Mouse (Mus musculus): Measurements from ENCODE around the gene Ccndbp1. TPM values are rescaled to one million over a fixed set of nuclear protein-coding genes. Genes with fewer than 3 reads are reported as not detected.
"Not testable (repeated sequence)": the region's sequence is repeated elsewhere in the genome, so short reads cannot be mapped to it uniquely, and the experiment has no call there.

The Ccndbp1 gene
- total and polyA plus RNA-seq, 2 experiments from 2014 or later, result 63.3 to 85.0 TPM

GRCm38 (mm10) chr2:121015507-121015906 is 7.3 kb downstream of the Ccndbp1 start:
- WGBS, result 84% methylated on average over 2 of the region's 2 CpGs

DNA sequence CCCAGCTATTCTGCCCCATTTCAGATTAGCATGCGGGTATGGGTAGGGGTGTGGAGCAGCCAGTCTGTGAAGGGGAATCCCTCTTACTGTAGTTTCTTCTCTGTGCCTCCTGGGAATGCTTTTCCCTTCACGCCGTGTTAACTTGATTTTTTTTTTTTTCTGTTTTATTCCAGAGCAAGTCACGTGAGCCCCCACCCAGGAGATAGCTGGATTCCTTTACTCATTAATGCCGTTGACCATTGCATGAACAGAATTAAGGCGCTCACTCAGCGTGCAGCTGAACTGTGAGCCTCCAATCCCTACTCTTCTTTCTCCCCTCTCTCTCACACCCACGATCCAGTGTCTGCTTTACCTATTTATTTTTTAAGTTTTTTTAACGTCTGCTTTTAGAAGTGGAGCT is 8.0 kb downstream of the Ccndbp1 start:
- Histone ChIP-seq H3K4me2 (ENCODE audit: low read depth) (no peak overlapping the region), H3K4me3 (ENCODE audit: low read depth, low read length) (no peak overlapping the region), H3K4me1 (ENCODE audit: insufficient read depth) (no peaks in the 10 kb centered on the region), H3K36me3 (ENCODE audit: insufficient read depth) (peaks cover 47% of the 10 kb centered on the region), H3K9me3 (ENCODE audit: low read length) (no peaks in the 10 kb centered on the region), H3K9ac (no peak overlapping the region), H3K27me3 (ENCODE audit: insufficient read depth, low read length) (no peaks in the 10 kb centered on the region), H3K27ac (ENCODE audit: low read depth, low read length) (no peak overlapping the region)
- DNase-seq (no peak), ATAC-seq (no peak)
- TF ChIP-seq CTCF (IDR thresholded peaks at IDR 0.05; ENCODE audit: low read depth), result no peak
- 86% methylated on average over 9 of the region's 9 CpGs for WGBS

More at GRCm38 (mm10) chr2:121015507-121015906, 7.3 kb downstream of the Ccndbp1 start:
- peaks cover 51% of the 10 kb centered on the region for H3K36me3 ChIP-seq (ENCODE audit: insufficient read depth)
- no peak for ATAC-seq
- no peaks in the 10 kb centered on the region for H3K4me1 ChIP-seq (ENCODE audit: insufficient read depth)
- no peak overlapping the region for H3K4me3 ChIP-seq (ENCODE audit: low read depth, low read length)
- no peak for DNase-seq
- H3K27ac ChIP-seq (ENCODE audit: low read depth, low read length), result no peak overlapping the region
- no peaks in the 10 kb centered on the region for H3K9me3 ChIP-seq (ENCODE audit: low read length)
- no peak overlapping the region for H3K9ac ChIP-seq
- TF ChIP-seq CTCF (IDR thresholded peaks at IDR 0.05; ENCODE audit: low read depth), result no peak
- H3K4me2 ChIP-seq (ENCODE audit: low read depth), result no peak overlapping the region
- no peaks in the 10 kb centered on the region for H3K27me3 ChIP-seq (ENCODE audit: insufficient read depth, low read length)

DNA sequence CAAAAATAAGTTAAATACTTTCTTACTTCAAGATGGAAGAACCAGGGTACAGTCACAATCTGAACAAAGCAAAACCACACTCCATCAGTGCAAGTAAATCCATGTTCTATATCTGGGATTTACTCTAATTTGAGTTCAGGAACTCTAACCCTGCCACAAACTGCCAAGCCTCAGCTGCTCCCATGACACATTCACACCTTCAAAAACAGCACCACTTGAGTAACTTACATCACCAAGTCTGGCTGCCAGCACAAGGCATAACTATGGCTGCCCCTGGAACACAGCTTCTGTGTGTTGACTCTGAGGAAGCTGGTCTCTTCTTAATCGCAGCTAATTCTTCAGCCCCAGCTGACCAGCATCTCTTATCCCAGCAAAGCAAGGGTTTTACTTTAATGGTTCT is 8.9 kb downstream of the Ccndbp1 start:
- Histone ChIP-seq H3K9ac (no peak overlapping the region), H3K4me1 (ENCODE audit: insufficient read depth) (no peaks in the 10 kb centered on the region), H3K36me3 (ENCODE audit: insufficient read depth) (peaks cover 38% of the 10 kb centered on the region), H3K4me2 (ENCODE audit: low read depth) (no peak overlapping the region), H3K27ac (ENCODE audit: low read depth, low read length) (no peak overlapping the region), H3K27me3 (ENCODE audit: insufficient read depth, low read length) (no peaks in the 10 kb centered on the region), H3K4me3 (ENCODE audit: low read depth, low read length) (no peak overlapping the region), H3K9me3 (ENCODE audit: low read length) (no peaks in the 10 kb centered on the region)
- DNase-seq (no peak), ATAC-seq (no peak)
- 97% methylated on average over 1 of the region's 1 CpGs for WGBS
- no peak for TF ChIP-seq CTCF (IDR thresholded peaks at IDR 0.05; ENCODE audit: low read depth)

- Histone ChIP-seq H3K4me2 (ENCODE audit: low read depth) (no peak overlapping the region), H3K27me3 (ENCODE audit: insufficient read depth, low read length) (no peaks in the 10 kb centered on the region), H3K27ac (ENCODE audit: low read depth, low read length) (no peak overlapping the region), H3K9ac (no peak overlapping the region), H3K4me1 (ENCODE audit: insufficient read depth) (no peaks in the 10 kb centered on the region), H3K36me3 (ENCODE audit: insufficient read depth) (peaks cover 1% of the 10 kb centered on the region; the same call in 1 of the 2 replicates), H3K9me3 (ENCODE audit: low read length) (no peaks in the 10 kb centered on the region), H3K4me3 (ENCODE audit: low read depth, low read length) (no peak overlapping the region)
- no peak for ATAC-seq
- TF ChIP-seq CTCF (IDR thresholded peaks at IDR 0.05; ENCODE audit: low read depth), result no peak
- no peak for DNase-seq
- WGBS, result 76% methylated on average over 5 of the region's 5 CpGs
Observed at GRCm38 (mm10) chr2:121022918-121023317, 14.7 kb downstream of the Ccndbp1 start.

GRCm38 (mm10) chr2:121036733-121037341 is 28.6 kb downstream of the Ccndbp1 start, which contains the start of gene Epb42:
Gene Epb42, minus strand, starts transcription at chr2:121037072.
- H3K9me3 ChIP-seq (ENCODE audit: low read length), result no peaks in the 10 kb centered on the region
- TF ChIP-seq CTCF (IDR thresholded peaks at IDR 0.05; ENCODE audit: low read depth), result no peak
- no peaks in the 10 kb centered on the region for H3K36me3 ChIP-seq (ENCODE audit: insufficient read depth)
- no peaks in the 10 kb centered on the region for H3K27me3 ChIP-seq (ENCODE audit: insufficient read depth, low read length)
- no peak within 1 kb of the TSS for H3K4me2 ChIP-seq (ENCODE audit: low read depth)
- no peak within 1 kb of the TSS for H3K27ac ChIP-seq (ENCODE audit: low read depth, low read length)
- no peak within 1 kb of the TSS for H3K9ac ChIP-seq
- ATAC-seq (no peak), DNase-seq (no peak)
- WGBS, result 80% methylated on average over 5 of the region's 5 CpGs
- no peaks in the 10 kb centered on the region for H3K4me1 ChIP-seq (ENCODE audit: insufficient read depth)
- H3K4me3 ChIP-seq (ENCODE audit: low read depth, low read length), result no peak within 1 kb of the TSS

DNA sequence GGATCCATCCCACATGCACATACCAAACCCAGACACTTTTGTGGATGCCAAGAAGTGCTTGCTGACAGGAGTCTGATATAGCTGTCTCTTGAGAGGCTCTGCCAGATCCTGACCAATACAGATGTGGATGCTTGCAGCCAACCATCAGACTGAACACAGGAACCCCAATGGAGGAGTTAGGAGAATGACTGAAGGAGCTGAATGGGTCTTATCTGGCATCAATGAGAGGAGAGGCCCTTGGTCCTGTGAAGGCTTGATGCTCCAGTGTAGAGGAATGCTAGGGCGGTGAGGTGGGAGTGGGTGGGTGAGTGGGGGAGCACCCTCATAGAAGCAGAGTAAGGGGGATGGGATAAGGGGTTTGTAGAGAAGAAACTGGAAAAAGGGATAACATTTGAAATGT is 30.6 kb downstream of the Ccndbp1 start:
- 100% methylated on average over 1 of the region's 1 CpGs for WGBS
- not testable (repeated sequence) for H3K27me3 ChIP-seq (ENCODE audit: insufficient read depth, low read length); ATAC-seq; H3K4me1 ChIP-seq (ENCODE audit: insufficient read depth); DNase-seq; H3K27ac ChIP-seq (ENCODE audit: low read depth, low read length); H3K4me2 ChIP-seq (ENCODE audit: low read depth); H3K9me3 ChIP-seq (ENCODE audit: low read length); H3K4me3 ChIP-seq (ENCODE audit: low read depth, low read length); H3K9ac ChIP-seq; H3K36me3 ChIP-seq (ENCODE audit: insufficient read depth)

- no peak for ATAC-seq
- Histone ChIP-seq H3K27me3 (ENCODE audit: insufficient read depth, low read length) (no peaks in the 10 kb centered on the region), H3K36me3 (ENCODE audit: insufficient read depth) (no peaks in the 10 kb centered on the region), H3K4me1 (ENCODE audit: insufficient read depth) (no peaks in the 10 kb centered on the region), H3K27ac (ENCODE audit: low read depth, low read length) (no peak overlapping the region), H3K9me3 (ENCODE audit: low read length) (no peaks in the 10 kb centered on the region), H3K9ac (no peak overlapping the region), H3K4me2 (ENCODE audit: low read depth) (no peak overlapping the region), H3K4me3 (ENCODE audit: low read depth, low read length) (no peak overlapping the region)
- DNase-seq, result no peak
- no peak for TF ChIP-seq CTCF (IDR thresholded peaks at IDR 0.05; ENCODE audit: low read depth)
- WGBS, result 88% methylated on average over 1 of the region's 1 CpGs
Observed at GRCm38 (mm10) chr2:121039382-121039781, 31.2 kb downstream of the Ccndbp1 start.
